Mouse (Mus musculus) spleen, embryonic (tissue): ENCODE results near the gene A630076J17Rik.

Source experiments
- CTCF ChIA-PET: fragments of 350-600 bp; sonication (Branson Sonifier 250); formaldehyde crosslinking; loops from one replicate; lab custom pipeline; 2022; lab: Charles Lee

The A630076J17Rik gene

GRCm38 (mm10) chr3:107275996-107276395, 45.6 kb downstream of the A630076J17Rik start:
- CTCF ChIA-PET = no interaction called here

DNA sequence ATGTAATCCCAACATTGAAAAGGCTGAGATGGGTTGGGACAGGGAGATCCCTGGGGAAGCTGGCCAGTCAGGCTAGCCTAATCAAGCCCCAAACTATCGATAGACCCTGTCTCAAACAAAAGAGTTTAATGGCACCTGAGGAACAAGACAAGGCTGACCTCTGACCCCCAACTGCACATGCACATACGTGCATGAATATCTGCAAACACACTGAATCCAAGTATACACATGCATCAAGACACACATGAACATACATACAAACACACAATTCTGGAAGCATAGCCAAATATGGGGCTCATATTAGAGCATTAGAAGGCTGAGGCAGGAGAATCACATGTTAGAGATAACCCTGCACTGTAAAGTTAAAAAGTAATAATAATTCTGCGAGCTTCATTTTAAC, 46.2 kb downstream of the A630076J17Rik start:
- CTCF ChIA-PET = no interaction called here

DNA sequence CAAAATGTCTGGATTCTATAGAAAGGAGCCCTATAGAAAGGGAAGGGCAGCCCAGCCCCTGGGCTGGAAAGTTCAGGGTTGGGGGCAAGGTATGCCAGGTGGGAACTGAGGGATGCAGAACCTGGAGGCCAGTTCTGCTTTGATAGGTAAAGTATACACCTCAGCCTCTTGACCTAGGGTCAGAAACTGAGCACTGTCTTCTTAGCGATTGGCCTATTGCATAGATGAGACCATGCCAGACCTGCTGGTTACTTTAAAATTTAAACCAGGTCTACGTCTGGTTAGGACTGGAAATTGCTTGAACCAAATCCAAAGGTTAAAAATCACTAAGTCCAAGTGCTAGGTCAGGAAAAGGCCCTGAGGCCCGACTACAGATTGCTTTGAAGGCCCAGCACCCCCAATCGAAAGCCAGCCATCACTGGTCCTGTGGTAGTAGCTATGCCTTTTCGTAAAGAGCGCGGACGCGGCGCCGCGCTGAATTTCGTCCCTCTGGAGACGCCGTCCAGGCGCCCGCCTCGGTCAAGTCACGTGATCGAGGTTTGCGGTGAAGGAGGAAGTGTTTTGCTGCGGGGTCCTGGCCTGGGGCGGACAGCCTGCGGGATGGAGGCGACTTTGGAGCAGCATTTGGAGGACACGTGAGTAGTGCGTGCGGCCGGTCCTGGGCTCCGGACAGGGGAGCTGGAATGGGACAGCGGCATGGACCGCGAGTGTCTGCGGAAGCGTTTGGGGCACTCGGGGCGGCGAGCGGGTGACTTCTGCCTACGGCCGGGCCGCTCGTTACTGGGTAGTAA, 48.3 kb downstream of the A630076J17Rik start, which contains the start of gene Lamtor5:
Lamtor5 (plus strand) TSS at position 380 of the 791 bp plus-strand sequence.
- CTCF ChIA-PET = interaction anchor here (0.6 kb wide), 1 partner anchor 63 kb away, joined by 8 read pairs; no protein-coding TSS in a partner anchor
